Comparison of ENCODE assay signal across 11 mouse cellular contexts in genomic region chr10:38875667-38876245, GRCm38 (mm10). TPM values are rescaled to one million over a fixed set of nuclear protein-coding genes. Genes with fewer than 3 reads are reported as not detected.
DNase-seq lines count a peak whose midpoint lies in the region; ATAC-seq and TF ChIP-seq lines count a peak whose summit lies in the region.
"Had no signal": no experiment of that assay in that cellular context is flagged by ENCODE, and none has a peak within 500 bp of the region (broad histone marks: within the 10 kb centered on the region; RNA-seq: fewer than 3 reads in every experiment).

No protein-coding gene starts in this region.

- 14% methylated on average over 5 of the region's 5 CpGs for WGBS in heart, adult 2 months
- WGBS in heart, embryonic 12.5 days: 15% methylated on average over 5 of the region's 5 CpGs
- 15% methylated on average over 5 of the region's 5 CpGs for WGBS in lung, postnatal 0 days

- no peak for TF ChIP-seq EP300 in heart, adult 2 months (IDR thresholded peaks at IDR 0.05; ENCODE audit: insufficient read depth, low read depth, low read length)
- no peak for TF ChIP-seq EP300 in lung, postnatal 0 days (IDR thresholded peaks at IDR 0.05)

- peak; percentile 31 to 73 for DNase-seq in heart, adult 2 months
- DNase-seq in 416B (ENCODE audit: low read depth): peak; percentile 23
- DNase-seq in T-cell, adult 2 months (ENCODE audit: low spot score): peak; percentile 37
- DNase-seq in fibroblast of lung, adult 2 months (ENCODE audit: low read depth): peak; percentile 44
- peak; percentile 63 to 67 for DNase-seq in kidney, postnatal 4 days
- peak; percentile 63 for DNase-seq in lung, postnatal 0 days (ENCODE audit: low spot score)
- DNase-seq in thymus, postnatal 25 days: peak; percentile 34

- no peak for ATAC-seq in heart, embryonic 12.5 days (ENCODE audit: insufficient number of reproducible peaks, low FRiP score)
- no peak for ATAC-seq in lung, postnatal 0 days

- no peak overlapping the region for H3K9ac ChIP-seq in heart, adult 2 months (ENCODE audit: low read depth, low read length)
- no peak overlapping the region for H3K9ac ChIP-seq in heart, embryonic 12.5 days
- no peak overlapping the region for H3K9ac ChIP-seq in lung, postnatal 0 days (replicated peaks; ENCODE audit: low read depth)
- H3K9ac ChIP-seq: heart, embryonic 15.5 days; neural tube, embryonic 13.5 days had no signal

- TF ChIP-seq POLR2A in heart, adult 2 months (IDR thresholded peaks at IDR 0.05; ENCODE audit: insufficient read depth, low read depth, low read length): no peak

- H3K36me3 ChIP-seq in heart, adult 2 months (ENCODE audit: control insufficient read depth, insufficient read depth, low read length): no peaks in the 10 kb centered on the region
- no peaks in the 10 kb centered on the region for H3K36me3 ChIP-seq in heart, embryonic 12.5 days
- no peaks in the 10 kb centered on the region for H3K36me3 ChIP-seq in lung, postnatal 0 days (ENCODE audit: insufficient read depth, low read length)
- H3K36me3 ChIP-seq: heart, embryonic 15.5 days; neural tube, embryonic 13.5 days had no signal

- no peak overlapping the region for H3K4me3 ChIP-seq in heart, adult 2 months
- H3K4me3 ChIP-seq in heart, embryonic 12.5 days: no peak overlapping the region
- H3K4me3 ChIP-seq in lung, postnatal 0 days (ENCODE audit: low read depth, low read length): no peak overlapping the region
- H3K4me3 ChIP-seq: heart, embryonic 15.5 days; neural tube, embryonic 13.5 days had no signal

- H3K79me2 ChIP-seq in heart, adult 2 months (replicated peaks; ENCODE audit: control insufficient read depth, insufficient read depth, low read length): no peaks in the 10 kb centered on the region

- TF ChIP-seq CTCF in heart, adult 2 months (IDR thresholded peaks at IDR 0.05): peak; percentile 95
- peak; percentile 83 for TF ChIP-seq CTCF in lung, postnatal 0 days (IDR thresholded peaks at IDR 0.05)

- intact Hi-C loops in heart, adult 2 months (cut with DNase I): loop anchor here (1.0 kb wide), 3 partner anchors 89 to 192 kb away; no protein-coding TSS in a partner anchor

- H3K4me2 ChIP-seq in heart, embryonic 12.5 days: no peak overlapping the region
- no peak overlapping the region for H3K4me2 ChIP-seq in lung, postnatal 0 days (replicated peaks; ENCODE audit: low read depth, low read length)
- H3K4me2 ChIP-seq: heart, embryonic 15.5 days; neural tube, embryonic 13.5 days had no signal

- no peaks in the 10 kb centered on the region for H3K27me3 ChIP-seq in heart, adult 2 months (ENCODE audit: control insufficient read depth, insufficient read depth, low read length)
- H3K27me3 ChIP-seq in heart, embryonic 12.5 days (replicated peaks): no peaks in the 10 kb centered on the region
- no peaks in the 10 kb centered on the region for H3K27me3 ChIP-seq in lung, postnatal 0 days (replicated peaks; ENCODE audit: insufficient read depth, low read length)
- H3K27me3 ChIP-seq: heart, embryonic 15.5 days; neural tube, embryonic 13.5 days had no signal

- H3K27ac ChIP-seq in heart, adult 2 months: peak overlapping the region; percentile 18
- H3K27ac ChIP-seq in heart, embryonic 12.5 days (ENCODE audit: poor library complexity, severe bottlenecking): no peak overlapping the region
- H3K27ac ChIP-seq in lung, postnatal 0 days (ENCODE audit: low read length): no peak overlapping the region
- H3K27ac ChIP-seq: heart, embryonic 15.5 days; neural tube, embryonic 13.5 days had no signal

- peaks cover 2% of the 10 kb centered on the region for H3K4me1 ChIP-seq in heart, adult 2 months (ENCODE audit: control insufficient read depth, insufficient read depth, low read length)
- no peaks in the 10 kb centered on the region for H3K4me1 ChIP-seq in heart, embryonic 12.5 days (replicated peaks)
- no peaks in the 10 kb centered on the region for H3K4me1 ChIP-seq in lung, postnatal 0 days (ENCODE audit: insufficient read depth, low read depth, low read length)
- H3K4me1 ChIP-seq: heart, embryonic 15.5 days; neural tube, embryonic 13.5 days had no signal

- no peaks in the 10 kb centered on the region for H3K9me3 ChIP-seq in heart, embryonic 12.5 days (replicated peaks)
- H3K9me3 ChIP-seq in lung, postnatal 0 days (ENCODE audit: low read length): no peaks in the 10 kb centered on the region
- H3K9me3 ChIP-seq: heart, embryonic 15.5 days; neural tube, embryonic 13.5 days had no signal

RNA-seq across cellular contexts. Expression of gene Rfpl4b, which starts 54.2 kb away (rescaled TPM):
- total RNA-seq in heart, adult 2 months (2021): not detected
- not detected in 2 replicates for polyA plus RNA-seq in heart, adult 2 months (2012; rRNA removed)
- not detected in 2 replicates for polyA plus RNA-seq in heart, embryonic 12.5 days (2016; fragmentation: Nextera tagmentation; extraction: Ambion mirVana)
- not detected in 2 replicates for polyA plus RNA-seq in lung, postnatal 0 days (2015; fragmentation: Nextera tagmentation; extraction: Ambion mirVana)
- total RNA-seq: adrenal gland, postnatal 4 days had no signal
- polyA plus RNA-seq: heart, embryonic 15.5 days; neural tube, embryonic 13.5 days had no signal
